13 mouse cellular contexts compared by ENCODE assay signal in genomic region chr11:75135358-75135757, GRCm38 (mm10). TPM values are rescaled to one million over a fixed set of nuclear protein-coding genes. Genes with fewer than 3 reads are reported as not detected.
DNase-seq lines count a peak whose midpoint lies in the region; ATAC-seq and TF ChIP-seq lines count a peak whose summit lies in the region.
"Had no signal": no experiment of that assay in that cellular context is flagged by ENCODE, and none has a peak within 500 bp of the region (broad histone marks: within the 10 kb centered on the region; RNA-seq: fewer than 3 reads in every experiment).

No protein-coding gene starts in this region.

- H3K27ac ChIP-seq in liver, adult 2 months (replicated peaks; ENCODE audit: insufficient read depth, low read depth, low read length): no peak overlapping the region
- H3K27ac ChIP-seq in liver, embryonic 11.5 days (ENCODE audit: low read depth, low read length): no peak overlapping the region
- peak overlapping the region; percentile 72; the same call in 1 of the 2 replicates for H3K27ac ChIP-seq in limb, embryonic 15.5 days
- H3K27ac ChIP-seq: macrophage had no signal

- no peak for TF ChIP-seq CTCF in liver, adult 2 months (IDR thresholded peaks at IDR 0.05; ENCODE audit: low read depth, low read length)

- TF ChIP-seq POLR2A in liver, adult 2 months (IDR thresholded peaks at IDR 0.05; ENCODE audit: extremely low read depth, insufficient read depth, low read length): no peak

- peak; percentile 82 for DNase-seq in heart, adult 11 months
- DNase-seq in heart, postnatal 10 days: no peak
- DNase-seq in liver, adult 2 months (ENCODE audit: extremely low read depth, low read depth, low spot score): peak; percentile 71
- no peak for DNase-seq in liver, embryonic 11.5 days (ENCODE audit: low spot score)
- DNase-seq in kidney, adult 9 months: peak; percentile 92
- no peak for DNase-seq in spleen, postnatal 36 days (ENCODE audit: low spot score in 2 of 2)
- no peak for DNase-seq in cerebellum, postnatal 4 days (ENCODE audit: low spot score in 2 of 2)
- DNase-seq: right cerebral cortex, adult 18-20 months; thymus, adult 2 months had no signal

- H3K27me3 ChIP-seq in liver, adult 2 months (ENCODE audit: control insufficient read depth, insufficient read depth, low read length): no peaks in the 10 kb centered on the region
- H3K27me3 ChIP-seq in liver, embryonic 11.5 days (replicated peaks; ENCODE audit: control insufficient read depth, insufficient read depth, low read length): no peaks in the 10 kb centered on the region
- no peaks in the 10 kb centered on the region for H3K27me3 ChIP-seq in limb, embryonic 15.5 days
- H3K27me3 ChIP-seq: forebrain, embryonic 12.5 days had no signal

- no peak for ATAC-seq in liver, embryonic 11.5 days (replicated peaks; ENCODE audit: low FRiP score)
- ATAC-seq in limb, embryonic 15.5 days (ENCODE audit: insufficient number of reproducible peaks, low FRiP score, low TSS enrichment, low read depth): no peak

- H3K4me1 ChIP-seq in liver, adult 2 months (ENCODE audit: control insufficient read depth, insufficient read depth, low read length): peaks cover 23% of the 10 kb centered on the region
- H3K4me1 ChIP-seq in liver, embryonic 11.5 days (replicated peaks; ENCODE audit: control insufficient read depth, insufficient read depth, low read length): peaks cover 40% of the 10 kb centered on the region
- H3K4me1 ChIP-seq in limb, embryonic 15.5 days: peaks cover 76% of the 10 kb centered on the region

- H3K9me3 ChIP-seq in liver, embryonic 11.5 days (ENCODE audit: control insufficient read depth, low read length): no peaks in the 10 kb centered on the region
- no peaks in the 10 kb centered on the region for H3K9me3 ChIP-seq in limb, embryonic 15.5 days
- H3K9me3 ChIP-seq: forebrain, embryonic 12.5 days had no signal

- no peak overlapping the region for H3K4me2 ChIP-seq in liver, embryonic 11.5 days
- no peak overlapping the region for H3K4me2 ChIP-seq in limb, embryonic 15.5 days
- H3K4me2 ChIP-seq: forebrain, embryonic 12.5 days had no signal

- no peaks in the 10 kb centered on the region for H3K79me2 ChIP-seq in liver, adult 2 months (ENCODE audit: control insufficient read depth, insufficient read depth, low read length)

- intact Hi-C loops in heart, postnatal 10 days (cut with DNase I): loop anchor here (5.0 kb wide), 1 partner anchor 83 kb away; no protein-coding TSS in a partner anchor

- WGBS in liver, adult 2 months: 60% methylated on average over 4 of the region's 4 CpGs
- 90% methylated on average over 4 of the region's 4 CpGs for WGBS in liver, embryonic 11.5 days
- 85% methylated on average over 4 of the region's 4 CpGs for WGBS in limb, embryonic 15.5 days

- no peaks in the 10 kb centered on the region for H3K36me3 ChIP-seq in liver, adult 2 months (ENCODE audit: control insufficient read depth, insufficient read depth, low read length)
- H3K36me3 ChIP-seq in liver, embryonic 11.5 days (ENCODE audit: control insufficient read depth, insufficient read depth, low read length): no peaks in the 10 kb centered on the region
- no peaks in the 10 kb centered on the region for H3K36me3 ChIP-seq in limb, embryonic 15.5 days

- no peak overlapping the region for H3K4me3 ChIP-seq in liver, adult 2 months (ENCODE audit: insufficient read depth, low read depth, low read length)
- H3K4me3 ChIP-seq in liver, embryonic 11.5 days (ENCODE audit: low read depth, low read length): no peak overlapping the region
- no peak overlapping the region for H3K4me3 ChIP-seq in limb, embryonic 15.5 days
- H3K4me3 ChIP-seq: forebrain, embryonic 12.5 days had no signal

- no peak overlapping the region for H3K9ac ChIP-seq in liver, adult 2 months (ENCODE audit: low read depth, low read length)
- no peak overlapping the region for H3K9ac ChIP-seq in liver, embryonic 11.5 days (ENCODE audit: low read depth, low read length)
- H3K9ac ChIP-seq in limb, embryonic 15.5 days: no peak overlapping the region
- H3K9ac ChIP-seq: forebrain, embryonic 12.5 days had no signal

RNA-seq across cellular contexts. Expression of gene Hic1, which starts 34.0 kb away (rescaled TPM):
- 10 to 100 TPM; 36.3 to 48.5 TPM for total RNA-seq in heart, postnatal 10 days (2021)
- 1.1 and 1.8 TPM in 2 replicates for total RNA-seq in liver, adult 2 months (2014; rRNA removed)
- polyA plus RNA-seq in liver, adult 2 months (2012; rRNA removed): 3.8 and 4.3 TPM in 2 replicates
- 2.7 and 3.2 TPM in 2 replicates for polyA plus RNA-seq in liver, embryonic 11.5 days (2014; fragmentation: Nextera tagmentation; extraction: Ambion mirVana)
- 17.2 and 21.2 TPM in 2 replicates for polyA plus RNA-seq in limb, embryonic 15.5 days (2015; fragmentation: Nextera tagmentation; extraction: Ambion mirVana)
- total RNA-seq: hematopoietic stem cell, adult 5-6 weeks had no signal
- polyA plus RNA-seq: macrophage had no signal

RNA-seq across cellular contexts. Expression of gene Ovca2, which starts 43.3 kb away (rescaled TPM):
- 1 to 10 TPM; 7.8 to 9.5 TPM for total RNA-seq in heart, postnatal 10 days (2021)
- total RNA-seq in liver, adult 2 months (2014; rRNA removed): 6.7 and 6.9 TPM in 2 replicates
- polyA plus RNA-seq in liver, adult 2 months (2012; rRNA removed): 5.7 and 8.0 TPM in 2 replicates
- 24.9 and 32.1 TPM in 2 replicates for polyA plus RNA-seq in liver, embryonic 11.5 days (2014; fragmentation: Nextera tagmentation; extraction: Ambion mirVana)
- 22.5 and 23.3 TPM in 2 replicates for polyA plus RNA-seq in limb, embryonic 15.5 days (2015; fragmentation: Nextera tagmentation; extraction: Ambion mirVana)

RNA-seq across cellular contexts. Expression of gene Dph1, which starts 55.7 kb away (rescaled TPM):
- 10 to 100 TPM; 13.9 to 15.6 TPM for total RNA-seq in heart, postnatal 10 days (2021)
- total RNA-seq in liver, adult 2 months (2014; rRNA removed): 11.3 and 14.2 TPM in 2 replicates
- polyA plus RNA-seq in liver, adult 2 months (2012; rRNA removed): 49.1 and 53.5 TPM in 2 replicates
- 30.3 and 34.0 TPM in 2 replicates for polyA plus RNA-seq in liver, embryonic 11.5 days (2014; fragmentation: Nextera tagmentation; extraction: Ambion mirVana)
- 21.1 and 23.3 TPM in 2 replicates for polyA plus RNA-seq in limb, embryonic 15.5 days (2015; fragmentation: Nextera tagmentation; extraction: Ambion mirVana)

RNA-seq across cellular contexts. Expression of gene Rtn4rl1, which starts 58.2 kb away (rescaled TPM):
- 10 to 100 TPM; 13.9 to 21.4 TPM for total RNA-seq in heart, postnatal 10 days (2021)
- 1.3 and 2.4 TPM in 2 replicates for total RNA-seq in liver, adult 2 months (2014; rRNA removed)
- polyA plus RNA-seq in liver, adult 2 months (2012; rRNA removed): 9.5 and 10.0 TPM in 2 replicates
- 1.7 and 2.9 TPM in 2 replicates for polyA plus RNA-seq in liver, embryonic 11.5 days (2014; fragmentation: Nextera tagmentation; extraction: Ambion mirVana)
- 4.9 and 5.8 TPM in 2 replicates for polyA plus RNA-seq in limb, embryonic 15.5 days (2015; fragmentation: Nextera tagmentation; extraction: Ambion mirVana)

Comparison
In these comparisons a context has a peak if more than half of its experiments do, and no peak if none do; other contexts are left out.
1. DNase-seq: peak in heart, adult 11 months (single experiment), liver, adult 2 months (single experiment) and kidney, adult 9 months (single experiment); none in heart, postnatal 10 days (0 of 2), liver, embryonic 11.5 days (single experiment), spleen, postnatal 36 days (0 of 2) and cerebellum, postnatal 4 days (0 of 2).